Mouse (Mus musculus): Measurements from ENCODE around the gene H2al1g. TPM values are rescaled to one million over a fixed set of nuclear protein-coding genes. Genes with fewer than 3 reads are reported as not detected.
"Not testable (repeated sequence)": the region's sequence is repeated elsewhere in the genome, so short reads cannot be mapped to it uniquely, and the experiment has no call there.

The H2al1g gene
- not detected in 2 replicates for polyA plus RNA-seq (2012; rRNA removed)

DNA sequence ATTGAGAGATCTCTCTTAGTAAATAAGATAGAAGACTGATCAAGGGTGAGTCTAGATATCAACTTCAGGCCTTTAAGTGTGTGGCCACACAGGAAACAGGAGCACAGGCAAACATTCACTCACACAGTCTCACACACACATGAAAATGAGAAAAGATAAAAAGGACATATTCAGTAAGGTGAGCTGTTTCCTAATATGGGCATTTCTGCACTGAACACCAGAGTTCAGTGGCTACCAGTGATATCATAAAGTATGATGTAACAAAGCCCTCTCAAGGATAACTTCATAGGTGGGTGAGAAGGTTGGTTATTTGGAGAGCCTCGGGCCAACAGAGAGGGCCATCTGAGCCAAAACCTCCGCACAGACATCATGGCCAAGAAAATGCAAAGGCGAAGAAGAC lies at the start of gene H2al1g:
H2al1g (plus strand) TSS at position 301 of the 400 bp plus-strand sequence.
- H3K36me3 ChIP-seq (ENCODE audit: control insufficient read depth, insufficient read depth, low read length); DNase-seq; H3K4me1 ChIP-seq (replicated peaks; ENCODE audit: control insufficient read depth, insufficient read depth, low read length); H3K27ac ChIP-seq (ENCODE audit: control insufficient read depth, insufficient read depth, low read length); H3K4me3 ChIP-seq (ENCODE audit: control insufficient read depth, insufficient read depth, low read length); H3K27me3 ChIP-seq (ENCODE audit: control insufficient read depth, insufficient read depth, low read length): not testable (repeated sequence)
- WGBS, result no CpG with 5 or more reads among the region's 3 CpGs

GRCm38 (mm10) chrX:11269074-11269473 lies 49.0 kb upstream of the H2al1g start:
- no peaks in the 10 kb centered on the region for H3K36me3 ChIP-seq (ENCODE audit: control insufficient read depth, insufficient read depth, low read length)
- TF ChIP-seq POLR2A (IDR thresholded peaks at IDR 0.05; ENCODE audit: control insufficient read depth, extremely low read depth, insufficient read depth, low read length, poor library complexity) (no peak), CTCF (IDR thresholded peaks at IDR 0.05; ENCODE audit: borderline replicate concordance, control insufficient read depth, extremely low read depth, insufficient read depth, low read length, poor library complexity) (no peak)
- H3K4me1 ChIP-seq (replicated peaks; ENCODE audit: control insufficient read depth, insufficient read depth, low read length), result no peaks in the 10 kb centered on the region
- no peak for DNase-seq
- H3K27me3 ChIP-seq (ENCODE audit: control insufficient read depth, insufficient read depth, low read length), result no peaks in the 10 kb centered on the region
- 91% methylated on average over 3 of the region's 3 CpGs for WGBS
- no peak overlapping the region for H3K27ac ChIP-seq (ENCODE audit: control insufficient read depth, insufficient read depth, low read length)
- H3K4me3 ChIP-seq (ENCODE audit: control insufficient read depth, insufficient read depth, low read length), result no peak overlapping the region

DNA sequence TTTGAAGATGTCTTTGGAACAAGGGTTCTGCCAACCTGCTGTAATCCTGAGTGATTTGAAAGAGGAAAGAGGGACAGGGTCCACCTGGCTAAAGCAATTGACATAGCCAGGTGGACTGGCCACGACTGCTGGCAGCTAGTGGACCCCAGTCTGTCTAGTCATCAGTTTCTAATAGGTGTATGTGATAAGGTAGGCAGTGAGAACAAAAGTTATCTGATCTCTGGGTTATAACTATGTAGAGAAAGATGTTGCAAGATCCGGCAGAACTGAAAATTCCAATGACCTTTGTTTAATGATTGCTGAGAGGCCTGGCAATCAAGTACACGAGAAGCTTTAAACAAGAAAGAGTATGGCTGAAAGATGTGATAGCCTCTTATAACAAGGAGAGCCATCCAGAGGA lies 44.9 kb upstream of the H2al1g start:
- no peaks in the 10 kb centered on the region for H3K27me3 ChIP-seq (ENCODE audit: control insufficient read depth, insufficient read depth, low read length)
- no peak overlapping the region for H3K27ac ChIP-seq (ENCODE audit: control insufficient read depth, insufficient read depth, low read length)
- no peaks in the 10 kb centered on the region for H3K36me3 ChIP-seq (ENCODE audit: control insufficient read depth, insufficient read depth, low read length)
- no peak overlapping the region for H3K4me3 ChIP-seq (ENCODE audit: control insufficient read depth, insufficient read depth, low read length)
- DNase-seq, result no peak
- no peaks in the 10 kb centered on the region for H3K4me1 ChIP-seq (replicated peaks; ENCODE audit: control insufficient read depth, insufficient read depth, low read length)
- TF ChIP-seq CTCF (IDR thresholded peaks at IDR 0.05; ENCODE audit: borderline replicate concordance, control insufficient read depth, extremely low read depth, insufficient read depth, low read length, poor library complexity) (no peak), POLR2A (IDR thresholded peaks at IDR 0.05; ENCODE audit: control insufficient read depth, extremely low read depth, insufficient read depth, low read length, poor library complexity) (no peak)
- 96% methylated on average over 3 of the region's 3 CpGs for WGBS

GRCm38 (mm10) chrX:11277083-11277482 lies 41.0 kb upstream of the H2al1g start:
- no peak overlapping the region for H3K4me3 ChIP-seq (ENCODE audit: control insufficient read depth, insufficient read depth, low read length)
- H3K27me3 ChIP-seq (ENCODE audit: control insufficient read depth, insufficient read depth, low read length), result no peaks in the 10 kb centered on the region
- no peaks in the 10 kb centered on the region for H3K36me3 ChIP-seq (ENCODE audit: control insufficient read depth, insufficient read depth, low read length)
- TF ChIP-seq CTCF (IDR thresholded peaks at IDR 0.05; ENCODE audit: borderline replicate concordance, control insufficient read depth, extremely low read depth, insufficient read depth, low read length, poor library complexity), result no peak
- TF ChIP-seq POLR2A (IDR thresholded peaks at IDR 0.05; ENCODE audit: control insufficient read depth, extremely low read depth, insufficient read depth, low read length, poor library complexity), result no peak
- no peak overlapping the region for H3K27ac ChIP-seq (ENCODE audit: control insufficient read depth, insufficient read depth, low read length)
- DNase-seq, result no peak
- WGBS, result 97% methylated on average over 6 of the region's 6 CpGs
- H3K4me1 ChIP-seq (replicated peaks; ENCODE audit: control insufficient read depth, insufficient read depth, low read length), result no peaks in the 10 kb centered on the region

GRCm38 (mm10) chrX:11280741-11281140 lies 37.3 kb upstream of the H2al1g start:
- Histone ChIP-seq H3K27ac (ENCODE audit: control insufficient read depth, insufficient read depth, low read length) (no peak overlapping the region), H3K27me3 (ENCODE audit: control insufficient read depth, insufficient read depth, low read length) (no peaks in the 10 kb centered on the region), H3K4me3 (ENCODE audit: control insufficient read depth, insufficient read depth, low read length) (no peak overlapping the region), H3K4me1 (replicated peaks; ENCODE audit: control insufficient read depth, insufficient read depth, low read length) (no peaks in the 10 kb centered on the region), H3K36me3 (ENCODE audit: control insufficient read depth, insufficient read depth, low read length) (no peaks in the 10 kb centered on the region)
- 58% methylated on average over 2 of the region's 2 CpGs for WGBS
- DNase-seq, result no peak
- TF ChIP-seq POLR2A (IDR thresholded peaks at IDR 0.05; ENCODE audit: control insufficient read depth, extremely low read depth, insufficient read depth, low read length, poor library complexity) (no peak), CTCF (IDR thresholded peaks at IDR 0.05; ENCODE audit: borderline replicate concordance, control insufficient read depth, extremely low read depth, insufficient read depth, low read length, poor library complexity) (no peak)

GRCm38 (mm10) chrX:11288306-11288882 lies 29.7 kb upstream of the H2al1g start:
- no peak for DNase-seq
- H3K27me3 ChIP-seq (ENCODE audit: control insufficient read depth, insufficient read depth, low read length), result no peaks in the 10 kb centered on the region
- no peaks in the 10 kb centered on the region for H3K4me1 ChIP-seq (replicated peaks; ENCODE audit: control insufficient read depth, insufficient read depth, low read length)
- no peak for TF ChIP-seq CTCF (IDR thresholded peaks at IDR 0.05; ENCODE audit: borderline replicate concordance, control insufficient read depth, extremely low read depth, insufficient read depth, low read length, poor library complexity)
- TF ChIP-seq POLR2A (IDR thresholded peaks at IDR 0.05; ENCODE audit: control insufficient read depth, extremely low read depth, insufficient read depth, low read length, poor library complexity), result no peak
- no peak overlapping the region for H3K4me3 ChIP-seq (ENCODE audit: control insufficient read depth, insufficient read depth, low read length)
- H3K27ac ChIP-seq (ENCODE audit: control insufficient read depth, insufficient read depth, low read length), result no peak overlapping the region
- no peaks in the 10 kb centered on the region for H3K36me3 ChIP-seq (ENCODE audit: control insufficient read depth, insufficient read depth, low read length)
- WGBS, result 88% methylated on average over 13 of the region's 14 CpGs

- 72% methylated on average over 4 of the region's 4 CpGs for WGBS
- no peak for DNase-seq
- H3K36me3 ChIP-seq (ENCODE audit: control insufficient read depth, insufficient read depth, low read length), result no peaks in the 10 kb centered on the region
- H3K27ac ChIP-seq (ENCODE audit: control insufficient read depth, insufficient read depth, low read length), result no peak overlapping the region
- no peak for TF ChIP-seq POLR2A (IDR thresholded peaks at IDR 0.05; ENCODE audit: control insufficient read depth, extremely low read depth, insufficient read depth, low read length, poor library complexity)
- TF ChIP-seq CTCF (IDR thresholded peaks at IDR 0.05; ENCODE audit: borderline replicate concordance, control insufficient read depth, extremely low read depth, insufficient read depth, low read length, poor library complexity), result no peak
- no peaks in the 10 kb centered on the region for H3K4me1 ChIP-seq (replicated peaks; ENCODE audit: control insufficient read depth, insufficient read depth, low read length)
- H3K27me3 ChIP-seq (ENCODE audit: control insufficient read depth, insufficient read depth, low read length), result no peaks in the 10 kb centered on the region
- H3K4me3 ChIP-seq (ENCODE audit: control insufficient read depth, insufficient read depth, low read length), result no peak overlapping the region
These were observed 28.8 kb upstream of the H2al1g start for GRCm38 (mm10) chrX:11289244-11289643.

DNA sequence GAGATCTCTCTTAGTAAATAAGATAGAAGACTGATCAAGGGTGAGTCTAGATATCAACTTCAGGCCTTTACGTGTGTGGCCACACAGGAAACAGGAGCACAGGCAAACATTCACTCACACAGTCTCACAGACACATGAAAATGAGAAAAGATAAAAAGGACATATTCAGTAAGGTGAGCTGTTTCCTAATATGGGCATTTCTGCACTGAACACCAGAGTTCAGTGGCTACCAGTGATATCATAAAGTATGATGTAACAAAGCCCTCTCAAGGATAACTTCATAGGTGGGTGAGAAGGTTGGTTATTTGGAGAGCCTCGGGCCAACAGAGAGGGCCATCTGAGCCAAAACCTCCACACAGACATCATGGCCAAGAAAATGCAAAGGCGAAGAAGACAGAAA lies 19.1 kb upstream of the H2al1g start, which contains the start of gene H2al1a:
H2al1a (plus strand) TSS at position 301 of the 400 bp plus-strand sequence.
- not testable (repeated sequence) for DNase-seq; H3K27ac ChIP-seq (ENCODE audit: control insufficient read depth, insufficient read depth, low read length); H3K27me3 ChIP-seq (ENCODE audit: control insufficient read depth, insufficient read depth, low read length); H3K4me3 ChIP-seq (ENCODE audit: control insufficient read depth, insufficient read depth, low read length); H3K4me1 ChIP-seq (replicated peaks; ENCODE audit: control insufficient read depth, insufficient read depth, low read length); H3K36me3 ChIP-seq (ENCODE audit: control insufficient read depth, insufficient read depth, low read length)
- WGBS, result no CpG with 5 or more reads among the region's 3 CpGs

DNA sequence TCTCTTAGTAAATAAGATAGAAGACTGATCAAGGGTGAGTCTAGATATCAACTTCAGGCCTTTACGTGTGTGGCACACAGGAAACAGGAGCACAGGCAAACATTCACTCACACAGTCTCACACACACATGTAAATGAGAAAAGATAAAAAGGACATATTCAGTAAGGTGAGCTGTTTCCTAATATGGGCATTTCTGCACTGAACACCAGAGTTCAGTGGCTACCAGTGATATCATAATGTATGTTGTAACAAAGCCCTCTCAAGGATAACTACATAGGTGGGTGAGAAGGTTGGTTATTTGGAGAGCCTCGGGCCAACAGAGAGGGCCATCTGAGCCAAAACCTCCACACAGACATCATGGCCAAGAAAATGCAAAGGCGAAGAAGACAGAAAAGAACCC lies 15.9 kb upstream of the H2al1g start, which contains the start of gene H2al1b:
H2al1b (plus strand) TSS at position 301 of the 400 bp plus-strand sequence.
- not testable (repeated sequence) for H3K4me1 ChIP-seq (replicated peaks; ENCODE audit: control insufficient read depth, insufficient read depth, low read length); H3K4me3 ChIP-seq (ENCODE audit: control insufficient read depth, insufficient read depth, low read length); H3K36me3 ChIP-seq (ENCODE audit: control insufficient read depth, insufficient read depth, low read length); H3K27me3 ChIP-seq (ENCODE audit: control insufficient read depth, insufficient read depth, low read length); H3K27ac ChIP-seq (ENCODE audit: control insufficient read depth, insufficient read depth, low read length); DNase-seq
- WGBS, result 88% methylated on average over 1 of the region's 3 CpGs

DNA sequence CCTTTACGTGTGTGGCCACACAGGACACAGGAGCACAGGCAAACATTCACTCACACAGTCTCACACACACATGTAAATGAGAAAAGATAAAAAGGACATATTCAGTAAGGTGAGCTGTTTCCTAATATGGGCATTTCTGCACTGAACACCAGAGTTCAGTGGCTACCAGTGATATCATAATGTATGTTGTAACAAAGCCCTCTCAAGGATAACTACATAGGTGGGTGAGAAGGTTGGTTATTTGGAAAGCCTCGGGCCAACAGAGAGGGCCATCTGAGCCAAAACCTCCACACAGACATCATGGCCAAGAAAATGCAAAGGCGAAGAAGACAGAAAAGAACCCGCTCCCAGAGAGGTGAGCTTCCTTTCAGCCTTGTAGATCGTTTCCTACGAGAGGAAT lies 12.7 kb upstream of the H2al1g start, which contains the start of gene H2al1c:
H2al1c (plus strand) TSS at position 301 of the 400 bp plus-strand sequence.
- H3K4me1 ChIP-seq (replicated peaks; ENCODE audit: control insufficient read depth, insufficient read depth, low read length); H3K27ac ChIP-seq (ENCODE audit: control insufficient read depth, insufficient read depth, low read length); DNase-seq; H3K27me3 ChIP-seq (ENCODE audit: control insufficient read depth, insufficient read depth, low read length); H3K36me3 ChIP-seq (ENCODE audit: control insufficient read depth, insufficient read depth, low read length); H3K4me3 ChIP-seq (ENCODE audit: control insufficient read depth, insufficient read depth, low read length): not testable (repeated sequence)
- 100% methylated on average over 1 of the region's 6 CpGs for WGBS

Data from thymus, adult 2 months (tissue).